Mouse (Mus musculus): ENCODE results near the gene Car11. TPM values are rescaled to one million over a fixed set of nuclear protein-coding genes. Genes with fewer than 3 reads are reported as not detected.

The Car11 gene
- total and polyA plus RNA-seq, 3 experiments, result 0.77 to 1.5 TPM; not detected in 1

DNA sequence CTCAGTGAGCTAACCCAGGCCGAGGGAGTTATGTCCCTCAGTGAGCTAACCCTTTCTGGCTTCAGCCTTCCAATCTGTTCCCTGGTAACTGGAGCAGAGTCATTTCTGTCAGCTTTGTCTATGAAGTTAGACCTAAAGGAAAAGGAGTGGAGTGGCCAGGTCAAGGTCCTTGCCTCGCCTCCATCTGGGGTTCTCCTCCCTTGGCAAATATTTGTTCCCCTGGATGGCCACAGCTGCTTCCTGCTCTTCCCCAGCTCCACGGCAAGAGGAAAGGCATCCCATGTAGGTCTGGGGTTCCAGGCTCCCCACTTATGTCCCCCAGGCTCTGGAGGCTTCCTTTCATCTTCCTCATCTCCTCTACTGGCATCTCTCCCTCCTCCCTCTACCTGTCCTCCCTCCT is 28.0 kb downstream of the Car11 start:
- H3K79me2 ChIP-seq (ENCODE audit: control insufficient read depth, insufficient read depth, low read length, poor library complexity), result no peaks in the 10 kb centered on the region
- H3K27ac ChIP-seq (ENCODE audit: control insufficient read depth, low read depth, low read length), result no peak overlapping the region
- H3K9me3 ChIP-seq (replicated peaks; ENCODE audit: insufficient read depth, low read length), result no peaks in the 10 kb centered on the region
- no peaks in the 10 kb centered on the region for H3K36me3 ChIP-seq (ENCODE audit: control insufficient read depth in 1 of 2, insufficient read depth in 2 of 2, low read length in 2 of 2)
- DNase-seq (ENCODE audit: low read depth, low spot score), result no peak
- TF ChIP-seq MAX (IDR thresholded peaks at IDR 0.05; ENCODE audit: low read length) (no peak), POLR2AphosphoS2 (IDR thresholded peaks at IDR 0.05; ENCODE audit: low read length) (no peak), MAZ (IDR thresholded peaks at IDR 0.05; ENCODE audit: low read depth, low read length) (no peak), CTCF (IDR thresholded peaks at IDR 0.05 in 2 of 3, conservative IDR thresholded peaks at IDR 0.05 in 1 of 3; ENCODE audit: control insufficient read depth in 1 of 3, insufficient read depth in 1 of 3, low read depth in 2 of 3, low read length in 3 of 3, poor library complexity in 1 of 3, severe bottlenecking in 1 of 3) (no peak), SMC3 (IDR thresholded peaks at IDR 0.05; ENCODE audit: low read depth, low read length) (no peak), USF1 (IDR thresholded peaks at IDR 0.05; ENCODE audit: low read depth, low read length) (no peak), JUND (IDR thresholded peaks at IDR 0.05; ENCODE audit: low read depth, low read length) (no peak), USF2 (IDR thresholded peaks at IDR 0.05; ENCODE audit: borderline replicate concordance in 1 of 2, insufficient read depth in 1 of 2, low read depth in 1 of 2, low read length in 2 of 2) (no peak)
- H3K27me3 ChIP-seq (ENCODE audit: control insufficient read depth in 1 of 2, insufficient read depth in 2 of 2, low read length in 2 of 2), result no peaks in the 10 kb centered on the region
- H3K4me3 ChIP-seq (ENCODE audit: control insufficient read depth in 1 of 2, insufficient read depth in 1 of 2, low read depth in 2 of 2, low read length in 2 of 2), result no peak overlapping the region
- H3K9ac ChIP-seq (ENCODE audit: control insufficient read depth, low read depth, low read length, poor library complexity, severe bottlenecking), result no peak overlapping the region
- no peaks in the 10 kb centered on the region for H3K4me1 ChIP-seq (ENCODE audit: control insufficient read depth in 1 of 2, insufficient read depth in 2 of 2, low read length in 2 of 2)

DNA sequence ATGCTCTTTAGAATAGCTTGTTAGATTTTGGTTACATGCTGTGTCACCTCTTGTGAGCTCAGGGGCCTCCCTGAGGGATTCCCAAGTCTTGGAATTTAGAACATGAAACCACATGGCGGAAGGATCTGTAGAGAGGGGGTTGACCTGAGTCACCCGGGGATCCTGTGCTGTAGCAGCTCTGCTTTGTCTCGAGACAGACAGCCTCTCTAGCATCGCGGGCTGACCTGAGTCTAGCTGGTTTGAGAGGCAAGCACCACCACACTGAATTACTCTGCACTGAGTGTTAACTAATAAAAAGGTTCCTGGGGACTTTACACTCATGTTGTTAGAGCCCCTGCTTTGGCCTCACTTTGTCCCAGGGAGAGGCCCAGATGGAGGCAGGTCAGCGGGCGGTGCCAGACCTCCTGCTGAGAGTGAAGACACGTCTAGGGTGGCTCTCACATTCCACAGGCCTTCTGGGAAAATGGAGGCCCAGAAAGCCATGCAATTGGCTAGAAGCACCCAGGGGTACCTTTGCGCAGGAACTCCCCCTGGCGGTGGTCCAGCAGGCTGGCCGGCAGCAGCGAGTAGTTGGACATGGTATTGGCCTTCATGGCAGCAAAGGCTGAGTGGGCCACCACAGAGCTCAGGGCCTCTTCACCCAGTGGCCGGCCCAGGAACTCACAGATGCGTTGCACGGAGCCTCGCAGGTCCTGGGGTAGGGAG is 31.2 kb downstream of the Car11 start:
- H3K79me2 ChIP-seq (ENCODE audit: control insufficient read depth, insufficient read depth, low read length, poor library complexity), result no peaks in the 10 kb centered on the region
- no peak overlapping the region for H3K4me3 ChIP-seq (ENCODE audit: control insufficient read depth in 1 of 2, insufficient read depth in 1 of 2, low read depth in 2 of 2, low read length in 2 of 2)

DNA sequence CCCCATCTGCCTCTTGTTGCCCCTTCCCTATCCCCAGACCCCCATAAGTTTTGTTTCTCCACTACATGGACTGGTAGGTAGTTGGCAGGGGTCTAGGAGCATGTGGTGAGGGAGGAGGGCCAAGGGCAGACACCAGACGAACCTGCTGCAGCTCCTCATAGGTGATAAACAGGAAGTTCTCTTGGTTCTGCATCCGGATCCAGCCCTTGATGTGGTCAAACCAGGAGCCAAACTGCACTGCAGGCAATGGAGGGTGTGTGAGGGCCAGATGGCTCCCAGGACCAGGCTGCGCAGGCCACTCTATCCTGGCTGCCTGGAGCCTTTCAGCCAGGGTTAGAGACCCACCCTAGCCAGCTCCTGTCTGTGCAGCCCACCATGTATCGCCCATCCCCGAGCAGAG is 33.8 kb downstream of the Car11 start:
- Histone ChIP-seq H3K4me3 (ENCODE audit: control insufficient read depth in 1 of 2, insufficient read depth in 1 of 2, low read depth in 2 of 2, low read length in 2 of 2) (no peak overlapping the region), H3K27ac (ENCODE audit: control insufficient read depth, low read depth, low read length) (no peak overlapping the region), H3K9me3 (replicated peaks; ENCODE audit: insufficient read depth, low read length) (no peaks in the 10 kb centered on the region), H3K36me3 (ENCODE audit: control insufficient read depth in 1 of 2, insufficient read depth in 2 of 2, low read length in 2 of 2) (no peaks in the 10 kb centered on the region), H3K79me2 (ENCODE audit: control insufficient read depth, insufficient read depth, low read length, poor library complexity) (no peaks in the 10 kb centered on the region), H3K27me3 (ENCODE audit: control insufficient read depth in 1 of 2, insufficient read depth in 2 of 2, low read length in 2 of 2) (no peaks in the 10 kb centered on the region), H3K9ac (ENCODE audit: control insufficient read depth, low read depth, low read length, poor library complexity, severe bottlenecking) (no peak overlapping the region), H3K4me1 (ENCODE audit: control insufficient read depth in 1 of 2, insufficient read depth in 2 of 2, low read length in 2 of 2) (no peaks in the 10 kb centered on the region)
- no peak for DNase-seq (ENCODE audit: low read depth, low spot score)
- TF ChIP-seq MAZ (IDR thresholded peaks at IDR 0.05; ENCODE audit: low read depth, low read length), result no peak

More for the DNA sequence above, 31.2 kb downstream of the Car11 start:
- Histone ChIP-seq H3K4me1 (ENCODE audit: control insufficient read depth in 1 of 2, insufficient read depth in 2 of 2, low read length in 2 of 2) (no peaks in the 10 kb centered on the region), H3K36me3 (ENCODE audit: control insufficient read depth in 1 of 2, insufficient read depth in 2 of 2, low read length in 2 of 2) (no peaks in the 10 kb centered on the region), H3K27me3 (ENCODE audit: control insufficient read depth in 1 of 2, insufficient read depth in 2 of 2, low read length in 2 of 2) (no peaks in the 10 kb centered on the region), H3K27ac (ENCODE audit: control insufficient read depth, low read depth, low read length) (no peak overlapping the region), H3K9ac (ENCODE audit: control insufficient read depth, low read depth, low read length, poor library complexity, severe bottlenecking) (no peak overlapping the region), H3K9me3 (replicated peaks; ENCODE audit: insufficient read depth, low read length) (no peaks in the 10 kb centered on the region)
- no peak for TF ChIP-seq TAL1 (IDR thresholded peaks at IDR 0.05; ENCODE audit: low read length)
- TF ChIP-seq SMC3 (IDR thresholded peaks at IDR 0.05; ENCODE audit: low read depth, low read length), result peak; percentile 50
- no peak for TF ChIP-seq JUND (IDR thresholded peaks at IDR 0.05; ENCODE audit: low read depth, low read length)
- no peak for TF ChIP-seq MYB (IDR thresholded peaks at IDR 0.05; ENCODE audit: low read depth, low read length)
- peak; percentile 58 to 75 (median 61) for TF ChIP-seq CTCF (IDR thresholded peaks at IDR 0.05 in 2 of 3, conservative IDR thresholded peaks at IDR 0.05 in 1 of 3; ENCODE audit: control insufficient read depth in 1 of 3, insufficient read depth in 1 of 3, low read depth in 2 of 3, low read length in 3 of 3, poor library complexity in 1 of 3, severe bottlenecking in 1 of 3)
- no peak for TF ChIP-seq MEF2A (IDR thresholded peaks at IDR 0.05; ENCODE audit: extremely low read depth, insufficient replicate concordance, low read depth, low read length, poor library complexity, severe bottlenecking)
- TF ChIP-seq RAD21 (IDR thresholded peaks at IDR 0.05; ENCODE audit: low read depth, low read length), result peak; percentile 17
- TF ChIP-seq MXI1 (IDR thresholded peaks at IDR 0.05; ENCODE audit: low read depth, low read length), result no peak
- TF ChIP-seq ZC3H11A (IDR thresholded peaks at IDR 0.05; ENCODE audit: low read depth, low read length), result 0 out of 2 replicates have a peak, but pooled peaks have one; percentile 7
- no peak for TF ChIP-seq RCOR1 (IDR thresholded peaks at IDR 0.05; ENCODE audit: low read depth, low read length)
- TF ChIP-seq TCF12 (IDR thresholded peaks at IDR 0.05; ENCODE audit: low read depth, low read length), result no peak
- no peak for TF ChIP-seq E2F4 (IDR thresholded peaks at IDR 0.05; ENCODE audit: borderline replicate concordance, low read depth, low read length)
- no peak for TF ChIP-seq USF2 (IDR thresholded peaks at IDR 0.05; ENCODE audit: borderline replicate concordance in 1 of 2, insufficient read depth in 1 of 2, low read depth in 1 of 2, low read length in 2 of 2)
- peak; percentile 63 for DNase-seq (ENCODE audit: low read depth, low spot score)

Measured in MEL (cell line).